Mouse (Mus musculus) heart, adult 10 weeks (tissue): ENCODE data around the gene Trim59. TPM values are rescaled to one million over a fixed set of nuclear protein-coding genes. Genes with fewer than 3 reads are reported as not detected.

Experiments
- polyA plus RNA-seq: library from polyadenylated mRNA; stranded (reverse); fragments of 350-450 nt; fragmentation: Illumina TruSeq; extraction: RNeasy Lipid Tissue Mini Kit (QIAGEN cat#74804); gene quantifications from one replicate; pipeline ENCODE4 v1.2.3, GENCODE M21; 2014; ENCODE audit warnings: low read depth, low replicate concordance

Trim59 gene
- polyA plus RNA-seq: 0.79 TPM

GRCm38 (mm10) chr3:69044645-69045399 lies at the start of gene Trim59:
Gene Trim59 (minus strand): TSS chr3:69044755.

GRCm38 (mm10) chr3:69004437-69005337 lies 39.9 kb downstream of the Trim59 start, which contains the start of the genes Ift80 and Smc4:
Gene Ift80 (minus strand): TSS chr3:69004570.
Gene Smc4 (plus strand): TSS chr3:69004738.

Other genes with a start within 250 kb of the Trim59 start
- not detected for gene 1110032F04Rik, start 175.2 kb downstream of the Trim59 start, polyA plus RNA-seq
- 4.7 TPM for gene Ift80, start 40.2 kb downstream of the Trim59 start, polyA plus RNA-seq
- 12.5 TPM for gene Smc4, start 40.0 kb downstream of the Trim59 start, polyA plus RNA-seq
- 64.7 TPM for gene Kpna4, start 82.4 kb upstream of the Trim59 start, polyA plus RNA-seq
- gene Arl14, start 177.7 kb upstream of the Trim59 start, polyA plus RNA-seq: not detected